Mouse (Mus musculus): ENCODE measurements at regions not wholly inside any gene's neighbourhood (a gene's known extent, or its start where the extent isn't known, plus 50 kb on each side); places are given as distances from the start of the nearest gene placed in this dataset.

- no peak for DNase-seq
These were observed 63.0 kb upstream of the Adamts5 start for GRCm38 (mm10) chr16:85964352-85965210.

- DNase-seq: no peak
These were observed 54.5 kb upstream of the Adamts5 start for GRCm38 (mm10) chr16:85956006-85956562.

- no peak for DNase-seq
These were observed 50.0 kb upstream of the Adamts5 start for GRCm38 (mm10) chr16:85951628-85952027.
